Mouse (Mus musculus) midbrain, embryonic 13.5 days (tissue): Measurements from ENCODE around the gene Lhx9. TPM values are rescaled to one million over a fixed set of nuclear protein-coding genes. Genes with fewer than 3 reads are reported as not detected.
A peak's percentile ranks its signal among the peaks of the same experiment; 100 is the strongest.

ENCODE experiments used
- ATAC-seq: fragments of 200-750 bp; cut with Nextera tagmentation; 2 replicates; pipeline ENCODE4 v1.8.0; 2017; ENCODE audit warnings: mild to moderate bottlenecking, moderate TSS enrichment, moderate library complexity
- H3K27ac ChIP-seq: fragments of 300-500 bp; sonication (generic); 2 replicates; pipeline ENCODE4 v1.5.1; 2015; ENCODE audit warnings: inconsistent platforms, mild to moderate bottlenecking, moderate library complexity
- H3K27me3 ChIP-seq: fragments of 300-500 bp; sonication (generic); 2 replicates; pipeline ENCODE4 v1.6.1; 2015; ENCODE audit warnings: mild to moderate bottlenecking, inconsistent platforms
- H3K36me3 ChIP-seq: fragments of 300-500 bp; sonication (generic); 2 replicates; pipeline ENCODE4 v1.6.1; 2015; ENCODE audit warnings: mild to moderate bottlenecking, inconsistent platforms
- H3K4me1 ChIP-seq: fragments of 300-500 bp; sonication (generic); replicated peaks from 2 replicates; pipeline ENCODE4 v1.6.1; 2015; ENCODE audit warnings: inconsistent platforms
- H3K4me2 ChIP-seq: fragments of 300-500 bp; sonication (generic); replicated peaks from 2 replicates; pipeline ENCODE4 v1.6.1; 2015; ENCODE audit warnings: moderate library complexity, mild to moderate bottlenecking, inconsistent platforms
- H3K4me3 ChIP-seq: fragments of 300-500 bp; sonication (generic); replicated peaks from 2 replicates; pipeline ENCODE4 v1.5.1; 2015; ENCODE audit warnings: mild to moderate bottlenecking, inconsistent platforms
- H3K9ac ChIP-seq: fragments of 300-500 bp; sonication (generic); replicated peaks from 2 replicates; pipeline ENCODE4 v1.6.1; 2015; ENCODE audit warnings: mild to moderate bottlenecking, inconsistent platforms
- H3K9me3 ChIP-seq: fragments of 300-500 bp; sonication (generic); 2 replicates; pipeline ENCODE4 v1.6.1; 2016; ENCODE audit warnings: mild to moderate bottlenecking, inconsistent platforms
- WGBS: fragments of 180-500 bp; shearing (Covaris S2); methylation state at CpG from one replicate; pipeline ENCODE4 v1.1.7; 2015; 5-methylcytosine and 5-hydroxymethylcytosine counted together
- polyA plus RNA-seq: library from polyadenylated mRNA; unstranded; fragments of >200 nt; fragmentation: Nextera tagmentation; extraction: Ambion mirVana; gene quantifications from 2 replicates; pipeline ENCODE4 v1.2.1, GENCODE M21; 2015

Lhx9 gene
- polyA plus RNA-seq, 1 experiment from 2014 or later: 132 TPM

GRCm38 (mm10) chr1:138846131-138846530 lies 2.2 kb downstream of the Lhx9 start:
- peak overlapping the region; percentile 95 for H3K9ac ChIP-seq
- peaks cover 80% of the 10 kb centered on the region for H3K27me3 ChIP-seq
- H3K4me3 ChIP-seq: peak overlapping the region; percentile 55
- ATAC-seq: no peak
- H3K4me1 ChIP-seq: peaks cover 41% of the 10 kb centered on the region
- peaks cover 4% of the 10 kb centered on the region; the same call in 1 of the 2 replicates for H3K36me3 ChIP-seq
- H3K9me3 ChIP-seq: no peaks in the 10 kb centered on the region
- peak overlapping the region; percentile 67 for H3K4me2 ChIP-seq
- WGBS: 2% methylated on average over 12 of the region's 12 CpGs
- peak overlapping the region; percentile 88 for H3K27ac ChIP-seq

DNA sequence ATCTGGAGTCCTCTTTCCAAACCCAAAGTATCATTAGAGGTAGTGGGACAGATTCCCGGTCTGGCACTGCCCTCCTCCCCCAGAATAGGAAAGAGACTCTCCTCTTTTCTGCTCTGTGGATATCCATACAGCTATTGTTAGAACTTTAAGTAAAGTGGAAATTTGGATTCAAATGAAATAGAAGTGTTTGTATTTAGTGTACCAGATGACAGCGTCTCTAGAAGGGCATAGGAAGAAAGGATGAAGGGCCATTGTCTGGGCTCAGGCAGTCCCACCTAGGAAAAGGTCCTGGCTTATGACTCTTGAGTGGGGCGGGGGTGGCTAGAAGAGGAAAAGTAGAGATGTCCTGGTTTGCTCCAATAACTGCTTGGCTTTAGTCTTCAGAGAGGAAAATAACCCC lies 2.9 kb downstream of the Lhx9 start:
- H3K4me2 ChIP-seq: peak overlapping the region; percentile 67

GRCm38 (mm10) chr1:138844166-138844565 lies 4.2 kb downstream of the Lhx9 start:
- peak overlapping the region; percentile 55 for H3K4me3 ChIP-seq
- no peaks in the 10 kb centered on the region for H3K9me3 ChIP-seq
- peak overlapping the region; percentile 95 for H3K9ac ChIP-seq
- peaks cover 38% of the 10 kb centered on the region for H3K4me1 ChIP-seq
- peak overlapping the region; percentile 67 for H3K4me2 ChIP-seq
- peak overlapping the region; percentile 96 for H3K27ac ChIP-seq
- H3K27me3 ChIP-seq: peaks cover 72% of the 10 kb centered on the region
- ATAC-seq: no peak
- no peaks in the 10 kb centered on the region for H3K36me3 ChIP-seq
- WGBS: 0% methylated on average over 3 of the region's 3 CpGs

More for the DNA sequence above, 2.9 kb downstream of the Lhx9 start:
- Histone ChIP-seq H3K36me3 (no peaks in the 10 kb centered on the region), H3K9ac (peak overlapping the region; percentile 95), H3K27me3 (peaks cover 74% of the 10 kb centered on the region), H3K4me1 (peaks cover 41% of the 10 kb centered on the region), H3K9me3 (no peaks in the 10 kb centered on the region), H3K27ac (peak overlapping the region; percentile 88), H3K4me3 (peak overlapping the region; percentile 55)
- no peak for ATAC-seq
- WGBS: 13% methylated on average over 3 of the region's 3 CpGs

DNA sequence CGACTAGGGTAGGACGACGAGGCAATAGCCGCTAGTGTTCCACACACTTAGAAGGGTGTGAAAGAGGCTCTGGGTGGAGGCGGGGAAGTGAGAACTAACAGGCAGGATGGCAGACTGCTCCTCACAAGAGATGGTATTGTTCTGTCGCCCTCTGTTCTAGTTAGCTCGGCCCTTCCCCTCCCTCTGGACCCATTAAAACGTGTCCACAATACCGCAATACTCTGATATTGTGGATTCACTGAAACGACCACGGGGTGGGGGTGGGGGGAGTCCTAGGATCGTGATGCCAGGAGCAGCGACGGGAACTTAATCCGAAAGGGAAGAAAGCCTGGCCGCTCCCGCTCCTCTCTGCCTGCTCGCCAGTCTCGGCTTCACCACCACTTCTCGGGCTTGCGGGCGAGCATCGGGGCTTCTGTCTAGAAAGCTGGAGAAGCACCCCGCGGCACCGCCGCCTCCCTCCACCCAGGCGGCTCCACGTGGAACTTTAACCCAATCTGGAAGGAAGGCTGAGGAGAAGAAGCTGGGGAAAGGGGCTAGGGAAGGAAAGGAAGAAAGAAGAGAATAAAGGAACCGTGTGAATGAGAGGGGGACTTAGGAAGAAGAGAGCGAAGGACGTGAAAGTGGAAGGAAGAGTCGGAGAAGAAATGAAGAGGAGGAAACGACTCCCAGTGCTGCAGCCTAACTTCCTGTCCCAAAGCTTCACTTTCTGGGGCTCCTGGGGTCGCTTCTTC lies 4.9 kb downstream of the Lhx9 start:
- WGBS: under 1% methylated on average over 35 of the region's 35 CpGs
- Histone ChIP-seq H3K36me3 (no peaks in the 10 kb centered on the region), H3K4me1 (peaks cover 32% of the 10 kb centered on the region), H3K4me2 (peak overlapping the region; percentile 67), H3K27me3 (peaks cover 69% of the 10 kb centered on the region), H3K27ac (peak overlapping the region; percentile 96), H3K9ac (peak overlapping the region; percentile 95), H3K9me3 (no peaks in the 10 kb centered on the region), H3K4me3 (peak overlapping the region; percentile 55)
- ATAC-seq: peak; percentile 53

- H3K9ac ChIP-seq: peak overlapping the region; percentile 95
- peak overlapping the region; percentile 96 for H3K27ac ChIP-seq
- H3K36me3 ChIP-seq: 0 out of 2 replicates have a peak, but pooled peaks cover 1% of the 10 kb centered on the region
- peak overlapping the region; percentile 55 for H3K4me3 ChIP-seq
- no peaks in the 10 kb centered on the region for H3K9me3 ChIP-seq
- peaks cover 29% of the 10 kb centered on the region for H3K4me1 ChIP-seq
- H3K27me3 ChIP-seq: peaks cover 69% of the 10 kb centered on the region
- peak overlapping the region; percentile 67 for H3K4me2 ChIP-seq
- ATAC-seq: no peak
- 2% methylated on average over 10 of the region's 10 CpGs for WGBS
These were observed 5.6 kb downstream of the Lhx9 start for GRCm38 (mm10) chr1:138842756-138843155.

DNA sequence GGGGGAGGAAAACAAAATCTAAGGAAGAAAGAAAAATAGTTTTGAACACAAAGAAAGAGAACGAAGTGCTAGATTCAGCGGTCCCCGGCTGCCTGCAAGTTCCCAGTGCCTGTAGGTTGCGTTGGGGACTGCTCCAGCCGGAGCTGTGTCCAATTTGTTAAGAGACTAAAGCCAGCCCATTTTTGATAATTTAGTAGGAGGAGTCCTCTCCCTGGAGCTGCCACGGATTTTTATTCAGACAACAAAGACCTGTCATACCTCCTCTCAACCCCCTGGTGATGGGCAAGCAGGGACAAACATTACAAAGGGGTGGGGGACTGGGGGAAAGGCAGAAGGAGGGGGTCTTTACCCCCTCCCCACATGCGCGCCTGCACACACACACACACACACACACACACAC lies 6.1 kb downstream of the Lhx9 start:
- Histone ChIP-seq H3K27ac (peak overlapping the region; percentile 96), H3K9me3 (no peaks in the 10 kb centered on the region), H3K36me3 (0 out of 2 replicates have a peak, but pooled peaks cover 5% of the 10 kb centered on the region), H3K27me3 (peaks cover 72% of the 10 kb centered on the region), H3K4me2 (peak overlapping the region; percentile 67), H3K4me3 (peak overlapping the region; percentile 55), H3K9ac (peak overlapping the region; percentile 95), H3K4me1 (peaks cover 29% of the 10 kb centered on the region)
- peak; percentile 76 for ATAC-seq
- WGBS: 0% methylated on average over 8 of the region's 8 CpGs

- Histone ChIP-seq H3K4me2 (peak overlapping the region; percentile 67), H3K27ac (peak overlapping the region; percentile 96), H3K27me3 (peaks cover 75% of the 10 kb centered on the region), H3K4me1 (peaks cover 32% of the 10 kb centered on the region), H3K4me3 (peak overlapping the region; percentile 55), H3K9ac (peak overlapping the region; percentile 95), H3K36me3 (0 out of 2 replicates have a peak, but pooled peaks cover 8% of the 10 kb centered on the region), H3K9me3 (no peaks in the 10 kb centered on the region)
- ATAC-seq: peak; percentile 24; the same call in 1 of the 2 replicates
- WGBS: under 1% methylated on average over 54 of the region's 54 CpGs
These were observed 6.9 kb downstream of the Lhx9 start for GRCm38 (mm10) chr1:138841306-138842095.

DNA sequence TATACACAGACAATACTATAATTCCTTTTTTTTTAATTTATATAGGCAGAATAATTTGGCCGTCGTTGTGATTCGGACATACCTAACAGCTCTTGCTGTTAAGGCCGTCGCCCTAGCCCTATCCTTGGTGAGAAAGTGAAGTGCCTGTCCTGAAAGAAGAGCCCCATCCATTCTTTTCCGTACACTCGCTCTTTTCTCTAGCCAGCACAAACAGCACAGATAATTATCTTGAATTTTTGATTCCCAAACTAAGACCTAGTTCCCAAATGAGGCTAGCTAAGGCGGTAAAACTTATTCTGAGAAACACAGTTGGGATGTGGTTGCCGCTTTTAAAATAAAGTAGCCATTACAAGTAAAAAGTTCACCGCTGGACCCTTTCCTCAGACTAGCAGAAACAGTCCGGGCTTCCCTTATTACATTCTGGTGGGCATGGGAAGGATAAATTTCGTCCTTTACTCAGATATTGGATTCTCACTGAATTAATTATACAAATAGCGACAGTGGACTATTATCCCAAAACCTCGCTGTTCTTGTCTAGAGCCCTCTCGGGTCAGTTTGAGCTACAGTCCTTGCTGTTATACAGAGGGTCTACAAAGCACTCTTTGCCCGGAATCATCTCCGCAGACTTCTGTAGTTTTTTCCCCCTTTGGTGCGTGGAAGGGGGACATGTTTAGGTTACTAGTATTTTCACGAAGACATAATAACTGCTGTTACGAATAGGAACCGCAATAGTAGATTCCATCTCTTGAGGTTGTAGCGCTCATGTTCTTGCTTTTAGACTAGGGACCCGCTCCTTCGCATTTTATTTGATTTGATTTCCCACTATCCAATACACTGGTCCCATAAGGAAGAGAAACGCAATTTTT lies 7.7 kb downstream of the Lhx9 start:
- H3K4me3 ChIP-seq: peak overlapping the region; percentile 55
- peaks cover 32% of the 10 kb centered on the region for H3K4me1 ChIP-seq
- H3K36me3 ChIP-seq: 0 out of 2 replicates have a peak, but pooled peaks cover 8% of the 10 kb centered on the region
- H3K27ac ChIP-seq: peak overlapping the region; percentile 96
- peak overlapping the region; percentile 67 for H3K4me2 ChIP-seq
- no peaks in the 10 kb centered on the region for H3K9me3 ChIP-seq
- ATAC-seq: no peak
- peaks cover 75% of the 10 kb centered on the region for H3K27me3 ChIP-seq
- 5% methylated on average over 25 of the region's 25 CpGs for WGBS
- H3K9ac ChIP-seq: peak overlapping the region; percentile 95

DNA sequence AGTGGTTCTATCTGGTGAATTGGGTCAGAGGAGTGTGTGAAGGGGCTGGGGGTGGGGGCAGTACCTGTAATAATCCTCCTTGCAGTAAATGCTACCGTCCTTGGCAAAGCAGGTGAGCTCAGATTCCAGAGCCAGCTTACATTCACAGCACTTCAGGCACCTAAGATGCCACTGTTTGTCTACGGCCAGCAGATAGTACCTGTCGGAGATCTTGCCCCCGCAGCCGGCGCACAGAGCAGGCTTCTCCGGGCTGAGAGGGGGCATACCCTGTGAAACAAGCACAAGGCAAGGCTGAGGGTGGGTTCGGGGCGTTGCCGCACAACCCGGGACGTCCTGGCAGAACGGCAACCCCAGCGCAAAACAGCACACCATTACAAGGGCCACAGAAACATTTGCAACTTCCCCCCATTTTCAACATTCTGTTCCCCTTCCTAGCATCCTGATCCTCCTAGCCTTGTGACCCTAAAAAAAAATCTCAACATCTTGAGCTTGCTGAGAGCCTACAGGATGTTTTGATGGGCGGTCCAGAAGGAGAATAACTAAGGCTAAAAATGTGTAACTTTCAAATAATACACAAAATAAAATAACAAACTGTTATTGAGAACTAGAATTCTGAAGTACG lies 8.5 kb downstream of the Lhx9 start:
- peak overlapping the region; percentile 67 for H3K4me2 ChIP-seq
- H3K27me3 ChIP-seq: peaks cover 74% of the 10 kb centered on the region
- 2% methylated on average over 16 of the region's 16 CpGs for WGBS
- 0 out of 2 replicates have a peak, but pooled peaks cover 8% of the 10 kb centered on the region for H3K36me3 ChIP-seq
- no peak for ATAC-seq
- H3K27ac ChIP-seq: peak overlapping the region; percentile 96
- no peaks in the 10 kb centered on the region for H3K9me3 ChIP-seq
- H3K4me1 ChIP-seq: peaks cover 32% of the 10 kb centered on the region
- H3K9ac ChIP-seq: peak overlapping the region; percentile 95
- peak overlapping the region; percentile 55 for H3K4me3 ChIP-seq

DNA sequence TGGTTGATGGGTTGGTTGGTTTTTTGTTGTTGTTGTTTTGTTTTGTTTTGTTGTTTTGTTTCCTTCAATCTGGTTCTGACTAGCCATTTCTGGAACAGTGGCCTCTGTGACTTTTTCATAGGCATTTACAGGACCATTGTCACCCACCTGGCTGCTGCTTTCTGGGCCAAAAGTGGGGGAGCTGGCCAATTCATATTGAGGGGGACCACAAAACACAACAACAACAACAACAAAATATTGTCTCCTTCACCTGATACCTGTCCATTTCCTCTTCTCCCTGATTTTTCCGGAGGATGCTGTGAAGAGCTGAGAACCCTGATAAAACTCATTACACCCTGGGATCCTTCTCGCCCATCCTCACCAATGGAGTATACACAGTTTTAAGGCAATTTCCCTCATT lies 9.1 kb downstream of the Lhx9 start:
- peak overlapping the region; percentile 96 for H3K27ac ChIP-seq
- H3K9me3 ChIP-seq: no peaks in the 10 kb centered on the region
- H3K4me1 ChIP-seq: peaks cover 31% of the 10 kb centered on the region
- no peak for ATAC-seq
- H3K9ac ChIP-seq: peak overlapping the region; percentile 95
- 21% methylated on average over 2 of the region's 2 CpGs for WGBS
- peaks cover 74% of the 10 kb centered on the region for H3K27me3 ChIP-seq
- peak overlapping the region; percentile 55 for H3K4me3 ChIP-seq
- H3K36me3 ChIP-seq: 0 out of 2 replicates have a peak, but pooled peaks cover 8% of the 10 kb centered on the region
- H3K4me2 ChIP-seq: peak overlapping the region; percentile 67
